Mouse (Mus musculus) lung, adult 2 months (tissue): ENCODE measurements around the gene Olfr393. TPM values are rescaled to one million over a fixed set of nuclear protein-coding genes. Genes with fewer than 3 reads are reported as not detected.

Experiments
- DNase-seq: peaks from one replicate; pipeline ENCODE4 v3.0.0; 2022
- H3K4me1 ChIP-seq: fragments of 200-500 bp; 2 replicates; pipeline ENCODE4 v1.6.1; 2011; ENCODE audit warnings: low read length; ENCODE audit not compliant: control insufficient read depth, insufficient read depth
- H3K4me3 ChIP-seq: fragments of 200-500 bp; replicated peaks from 2 replicates; pipeline ENCODE3; 2011; ENCODE audit warnings: low read depth, mild to moderate bottlenecking, control low read depth, low read length; ENCODE audit errors: extremely low read depth
- CTCF ChIP-seq: fragments of 200-500 bp; IDR thresholded peaks from 2 replicates; pipeline ENCODE4 v1.5.1; 2011; ENCODE audit warnings: mild to moderate bottlenecking, low read length, control low read depth; ENCODE audit not compliant: insufficient read depth
- POLR2A ChIP-seq: fragments of 200-500 bp; IDR thresholded peaks from 2 replicates; pipeline ENCODE4 v1.6.1; 2011; ENCODE audit warnings: low read depth, mild to moderate bottlenecking, control low read depth, low read length, borderline replicate concordance; ENCODE audit errors: extremely low read depth
- WGBS: fragments of 180-500 bp; shearing (Covaris S2); methylation state at CpG from one replicate; pipeline ENCODE4 v1.1.7; 2018; 5-methylcytosine and 5-hydroxymethylcytosine counted together
- polyA plus RNA-seq: library from polyadenylated mRNA; depleted of rRNA; stranded (reverse); fragments of >200 nt; gene quantifications from 2 replicates; pipeline ENCODE4 v1.2.3, GENCODE M21; 2012; rRNA removed

Olfr393 gene
- polyA plus RNA-seq, result not detected in 2 replicates

GRCm38 (mm10) chr11:73851354-73851753, at the start of gene Olfr393:
Gene Olfr393 (minus strand): TSS chr11:73851454.
- no peak for TF ChIP-seq CTCF
- TF ChIP-seq POLR2A, result no peak
- no peak for DNase-seq

GRCm38 (mm10) chr11:73890671-73891070, 39.4 kb upstream of the Olfr393 start, which contains the start of gene Olfr394:
Gene Olfr394 (minus strand): TSS chr11:73890771.
- Histone ChIP-seq H3K4me1 (no peaks in the 10 kb centered on the region), H3K4me3 (no peak within 1 kb of the TSS)
- TF ChIP-seq CTCF, result no peak
- TF ChIP-seq POLR2A, result no peak
- WGBS, result 70% methylated on average over 1 of the region's 1 CpGs
- no peak for DNase-seq

More at GRCm38 (mm10) chr11:73851354-73851753, at the start of gene Olfr393:
- H3K4me1 ChIP-seq, result no peaks in the 10 kb centered on the region
- no peak within 1 kb of the TSS for H3K4me3 ChIP-seq

GRCm38 (mm10) chr11:73816949-73817348, 34.3 kb downstream of the Olfr393 start, which contains the start of gene Olfr392:
Gene Olfr392 (minus strand): TSS chr11:73817049.
- DNase-seq, result no peak
- WGBS, result 92% methylated on average over 1 of the region's 1 CpGs
- no peak for TF ChIP-seq CTCF
- TF ChIP-seq POLR2A, result no peak
- Histone ChIP-seq H3K4me1 (no peaks in the 10 kb centered on the region), H3K4me3 (no peak within 1 kb of the TSS)

GRCm38 (mm10) chr11:73802952-73803351, 48.3 kb downstream of the Olfr393 start, which contains the start of gene Olfr391-ps:
Gene Olfr391-ps (minus strand): TSS chr11:73803052.
- no peaks in the 10 kb centered on the region for H3K4me1 ChIP-seq
- no peak for TF ChIP-seq CTCF
- no peak for DNase-seq
- WGBS, result 5% methylated on average over 1 of the region's 1 CpGs
- no peak within 1 kb of the TSS for H3K4me3 ChIP-seq

Other genes starting within 250 kb of the Olfr393 start
- not detected in 2 replicates for gene Zfp735, start 162.7 kb downstream of the Olfr393 start, polyA plus RNA-seq
- not detected in 2 replicates for gene Olfr389, start 70.7 kb downstream of the Olfr393 start, polyA plus RNA-seq
- not detected in 2 replicates for gene Olfr390, start 68.5 kb downstream of the Olfr393 start, polyA plus RNA-seq
- gene Olfr391-ps, start 48.4 kb downstream of the Olfr393 start, polyA plus RNA-seq, result not detected in 2 replicates
- gene Olfr392, start 34.4 kb downstream of the Olfr393 start, polyA plus RNA-seq, result not detected in 2 replicates
- not detected in 2 replicates for gene Olfr394, start 39.3 kb upstream of the Olfr393 start, polyA plus RNA-seq
- not detected in 2 replicates for gene Olfr395, start 57.8 kb upstream of the Olfr393 start, polyA plus RNA-seq
- not detected in 2 replicates for gene Olfr23, start 85.2 kb upstream of the Olfr393 start, polyA plus RNA-seq
- gene Olfr397, start 109.4 kb upstream of the Olfr393 start, polyA plus RNA-seq, result not detected in 2 replicates
- gene Olfr398, start 139.0 kb upstream of the Olfr393 start, polyA plus RNA-seq, result not detected in 2 replicates
- gene Olfr139, start 205.1 kb upstream of the Olfr393 start, polyA plus RNA-seq, result not detected in 2 replicates
- gene Olfr399, start 205.2 kb upstream of the Olfr393 start, polyA plus RNA-seq, result not detected in 2 replicates
- gene Zfp616, start 218.5 kb upstream of the Olfr393 start, polyA plus RNA-seq, result not detected in 2 replicates